Mouse (Mus musculus) small intestine, adult 2 months (tissue): ENCODE measurements around the gene Xrcc1.

Experiments
- CTCF ChIP-seq: fragments of 200-500 bp; IDR thresholded peaks from 2 replicates; pipeline ENCODE4 v1.5.1; 2012; ENCODE audit warnings: low read depth, mild to moderate bottlenecking, control low read depth, inconsistent platforms, low read length, moderate library complexity, mixed read lengths; ENCODE audit not compliant: insufficient replicate concordance, insufficient read length; ENCODE audit errors: extremely low read depth
- POLR2A ChIP-seq: fragments of 200-500 bp; IDR thresholded peaks from 2 replicates; pipeline ENCODE4 v1.6.1; 2012; ENCODE audit warnings: low read depth, mild to moderate bottlenecking, control low read depth, inconsistent platforms, low read length, moderate library complexity

DNA sequence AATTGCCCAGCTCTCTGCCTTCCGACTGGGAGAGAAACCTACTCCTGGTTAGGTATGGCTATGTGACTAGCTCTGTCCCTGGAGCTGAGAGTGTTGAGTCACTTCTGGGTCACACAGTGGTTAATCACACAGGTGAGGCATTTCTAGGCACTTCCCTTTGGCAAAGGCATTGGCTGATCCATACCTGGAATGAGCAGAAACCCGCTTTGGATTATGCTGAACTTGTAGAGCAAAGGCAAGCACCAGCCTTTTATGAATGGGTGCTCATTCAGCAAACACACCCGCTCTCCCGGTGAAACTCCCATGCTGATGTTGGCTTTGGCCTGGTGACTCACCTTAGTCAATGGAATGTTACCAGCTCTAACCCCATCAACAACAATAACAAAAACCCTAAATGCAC, 6.4 kb upstream of the Xrcc1 start:
- TF ChIP-seq CTCF, result no peak
- TF ChIP-seq POLR2A, result no peak
